Mouse (Mus musculus) neural tube, embryonic 15.5 days (tissue): ENCODE measurements around the gene Uggt1. TPM values are rescaled to one million over a fixed set of nuclear protein-coding genes. Genes with fewer than 3 reads are reported as not detected.

ENCODE experiments used
- ATAC-seq: fragments of 200-750 bp; cut with Nextera tagmentation; 2 replicates; pipeline ENCODE4 v1.8.0; 2017; ENCODE audit warnings: mild to moderate bottlenecking, moderate TSS enrichment, moderate library complexity; ENCODE audit not compliant: low FRiP score
- H3K27ac ChIP-seq: fragments of 300-500 bp; sonication (generic); replicated peaks from 2 replicates; pipeline ENCODE4 v1.5.1; 2015; ENCODE audit warnings: mild to moderate bottlenecking, inconsistent platforms
- H3K27me3 ChIP-seq: fragments of 300-500 bp; sonication (generic); replicated peaks from 2 replicates; pipeline ENCODE4 v1.6.1; 2015; ENCODE audit warnings: inconsistent platforms
- H3K36me3 ChIP-seq: fragments of 300-500 bp; sonication (generic); 2 replicates; pipeline ENCODE4 v1.6.1; 2015; ENCODE audit warnings: inconsistent platforms
- H3K4me1 ChIP-seq: fragments of 300-500 bp; sonication (generic); 2 replicates; pipeline ENCODE4 v1.6.1; 2015; ENCODE audit warnings: inconsistent platforms
- H3K4me2 ChIP-seq: fragments of 300-500 bp; sonication (generic); 2 replicates; pipeline ENCODE4 v1.6.1; 2015; ENCODE audit warnings: inconsistent platforms, mild to moderate bottlenecking, moderate library complexity
- H3K4me3 ChIP-seq: fragments of 300-500 bp; sonication (generic); replicated peaks from 2 replicates; pipeline ENCODE4 v1.5.1; 2015; ENCODE audit warnings: mild to moderate bottlenecking, inconsistent platforms
- H3K9ac ChIP-seq: fragments of 300-500 bp; sonication (generic); replicated peaks from 2 replicates; pipeline ENCODE4 v1.6.1; 2015; ENCODE audit warnings: mild to moderate bottlenecking, inconsistent platforms
- H3K9me3 ChIP-seq: fragments of 300-500 bp; sonication (generic); replicated peaks from 2 replicates; pipeline ENCODE4 v1.6.1; 2016; ENCODE audit warnings: inconsistent platforms
- WGBS: fragments of 180-500 bp; shearing (Covaris S2); methylation state at CpG from one replicate; pipeline ENCODE4 v1.1.7; 2015; ENCODE audit warnings: mixed read lengths; 5-methylcytosine and 5-hydroxymethylcytosine counted together
- polyA plus RNA-seq: library from polyadenylated mRNA; unstranded; fragments of >200 nt; fragmentation: Nextera tagmentation; extraction: Ambion mirVana; gene quantifications from 2 replicates; pipeline ENCODE4 v1.2.1, GENCODE M21; 2015

The Uggt1 gene
- polyA plus RNA-seq = 43.9 and 46.0 TPM in 2 replicates

DNA sequence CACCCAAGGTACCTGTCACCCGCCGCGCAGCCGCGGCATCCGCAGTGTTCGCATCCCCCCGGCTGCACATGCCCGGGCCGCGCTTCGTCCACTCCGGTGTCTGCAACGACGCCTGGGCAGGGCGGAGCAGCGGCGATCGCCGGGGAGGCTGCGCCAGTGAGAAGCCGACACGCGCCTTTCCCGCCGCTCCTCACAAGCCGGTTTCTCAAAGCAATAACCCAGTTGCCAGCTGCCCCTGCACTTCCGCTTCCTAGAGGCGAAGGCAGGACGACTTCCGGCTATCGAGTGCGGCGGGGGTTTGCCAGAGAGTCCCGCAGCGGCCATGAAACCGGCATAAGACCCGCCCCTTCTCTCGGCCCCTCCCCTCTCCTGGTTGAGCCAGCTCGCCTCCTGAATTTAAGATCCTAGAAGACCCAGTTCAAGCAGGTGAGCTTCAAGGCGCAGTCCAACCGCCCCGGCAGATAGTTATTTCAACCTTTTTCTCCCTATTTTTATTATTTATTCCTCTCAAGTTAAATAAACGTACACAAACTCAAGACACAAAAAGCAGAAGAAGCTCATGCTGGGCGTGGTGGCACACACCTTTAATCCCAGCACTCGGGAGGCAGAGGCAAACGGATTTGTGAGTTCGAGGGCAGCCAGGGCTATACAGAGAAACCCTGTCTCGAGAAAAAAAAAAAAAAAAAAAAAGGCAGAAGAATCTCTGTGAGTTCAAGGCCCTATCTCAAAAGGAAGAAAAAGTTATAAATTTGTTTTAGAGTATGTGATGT lies at the start of gene Uggt1:
Gene Uggt1, minus strand, starts transcription at position 663 of the 770 bp plus-strand sequence.
- ATAC-seq = peak; percentile 97
- Histone ChIP-seq H3K27me3 (no peaks in the 10 kb centered on the region), H3K4me1 (peaks cover 33% of the 10 kb centered on the region), H3K9ac (peak within 1 kb of the TSS; percentile 88), H3K4me3 (peak within 1 kb of the TSS; percentile 97), H3K9me3 (no peaks in the 10 kb centered on the region), H3K4me2 (peak within 1 kb of the TSS; percentile 79), H3K36me3 (no peaks in the 10 kb centered on the region), H3K27ac (peak within 1 kb of the TSS; percentile 85)
- 4% methylated on average over 47 of the region's 49 CpGs for WGBS

- Histone ChIP-seq H3K27ac (no peak overlapping the region), H3K36me3 (no peaks in the 10 kb centered on the region), H3K4me1 (no peaks in the 10 kb centered on the region), H3K27me3 (0 out of 2 replicates have a peak, but pooled peaks cover 4% of the 10 kb centered on the region), H3K4me3 (no peak overlapping the region), H3K9me3 (no peaks in the 10 kb centered on the region), H3K4me2 (no peak overlapping the region), H3K9ac (no peak overlapping the region)
- 89% methylated on average over 8 of the region's 8 CpGs for WGBS
- no peak for ATAC-seq
Measured at GRCm38 (mm10) chr1:36293470-36293869, 49.0 kb upstream of the Uggt1 start.

DNA sequence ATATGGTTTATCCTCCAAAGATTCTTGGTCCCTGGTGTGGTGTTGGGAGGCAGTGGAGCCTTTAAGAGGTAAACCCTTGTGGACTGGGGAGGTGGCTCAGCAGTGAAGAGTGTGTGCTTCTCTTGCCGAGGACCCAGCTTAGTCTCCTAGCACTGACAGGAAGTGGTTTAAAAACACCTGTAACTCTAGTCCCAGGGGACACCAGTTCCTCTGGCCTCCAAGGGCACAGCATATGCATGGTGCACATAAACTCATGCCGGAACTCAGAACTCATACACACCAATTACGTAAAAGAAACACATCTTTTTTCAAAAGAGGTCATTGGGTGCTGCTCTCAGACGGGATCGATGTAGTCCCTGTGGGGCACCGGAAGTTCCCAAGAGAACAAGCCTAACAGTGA lies 37.3 kb upstream of the Uggt1 start:
- ATAC-seq = no peak
- no peaks in the 10 kb centered on the region for H3K4me1 ChIP-seq

DNA sequence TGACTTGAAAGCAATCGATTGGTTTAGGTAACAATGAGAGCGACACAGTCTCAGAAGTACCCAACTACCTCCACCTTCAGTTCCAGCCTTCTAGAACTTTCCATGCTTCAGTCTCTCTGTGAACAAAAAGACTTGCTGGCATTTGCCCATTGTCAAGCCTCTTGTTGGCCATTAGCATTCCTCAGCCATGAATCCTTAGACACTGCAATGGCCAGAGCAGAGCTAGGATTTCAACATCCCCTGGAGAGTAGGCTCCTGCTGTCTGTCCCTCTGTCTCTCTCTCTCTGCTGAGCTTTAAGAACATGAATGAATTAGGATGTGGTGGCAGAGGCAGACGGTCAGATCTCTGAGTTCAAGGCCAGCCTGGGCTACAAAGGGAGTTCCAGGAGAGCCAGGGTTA lies 36.4 kb upstream of the Uggt1 start:
- Histone ChIP-seq H3K36me3 (no peaks in the 10 kb centered on the region), H3K9me3 (no peaks in the 10 kb centered on the region), H3K4me2 (no peak overlapping the region), H3K4me1 (no peaks in the 10 kb centered on the region), H3K9ac (no peak overlapping the region), H3K27me3 (no peaks in the 10 kb centered on the region; the same call in 1 of the 2 replicates), H3K4me3 (no peak overlapping the region), H3K27ac (no peak overlapping the region)
- WGBS = 92% methylated on average over 3 of the region's 3 CpGs
- no peak for ATAC-seq

More for the DNA sequence above, 37.3 kb upstream of the Uggt1 start:
- WGBS = 91% methylated on average over 6 of the region's 6 CpGs
- Histone ChIP-seq H3K27me3 (no peaks in the 10 kb centered on the region; the same call in 1 of the 2 replicates), H3K9ac (no peak overlapping the region), H3K36me3 (no peaks in the 10 kb centered on the region), H3K9me3 (no peaks in the 10 kb centered on the region), H3K4me3 (no peak overlapping the region), H3K4me2 (no peak overlapping the region), H3K27ac (no peak overlapping the region)

DNA sequence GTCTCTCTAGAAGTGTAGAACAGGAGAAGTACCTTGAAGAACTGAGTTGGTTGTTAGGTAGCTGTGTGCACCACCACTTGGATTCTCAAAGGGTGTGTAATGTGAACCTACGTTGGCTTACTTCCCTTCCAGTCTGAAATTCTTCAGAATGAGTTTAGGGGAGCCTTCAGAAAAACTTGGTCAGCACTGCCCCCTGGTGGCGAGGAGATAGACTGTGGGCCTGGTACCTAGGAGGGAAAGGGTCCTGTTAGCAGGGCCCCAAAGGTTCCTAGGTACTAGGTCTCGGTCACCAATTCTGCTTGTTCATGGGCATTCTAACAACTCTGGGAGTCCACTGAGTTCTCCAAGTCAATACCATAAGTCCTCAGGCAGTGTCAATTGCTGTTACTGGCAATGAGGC lies 34.7 kb upstream of the Uggt1 start:
- H3K4me2 ChIP-seq = no peak overlapping the region
- H3K4me1 ChIP-seq = no peaks in the 10 kb centered on the region
- no peaks in the 10 kb centered on the region; the same call in 1 of the 2 replicates for H3K27me3 ChIP-seq
- H3K9ac ChIP-seq = no peak overlapping the region
- H3K9me3 ChIP-seq = no peaks in the 10 kb centered on the region
- 22% methylated on average over 3 of the region's 3 CpGs for WGBS
- no peaks in the 10 kb centered on the region for H3K36me3 ChIP-seq
- H3K4me3 ChIP-seq = no peak overlapping the region
- no peak for ATAC-seq
- no peak overlapping the region for H3K27ac ChIP-seq

- H3K9ac ChIP-seq = no peak overlapping the region
- H3K9me3 ChIP-seq = no peaks in the 10 kb centered on the region
- no peak overlapping the region for H3K27ac ChIP-seq
- H3K4me3 ChIP-seq = no peak overlapping the region
- H3K4me1 ChIP-seq = no peaks in the 10 kb centered on the region
- H3K27me3 ChIP-seq = no peaks in the 10 kb centered on the region; the same call in 1 of the 2 replicates
- H3K36me3 ChIP-seq = no peaks in the 10 kb centered on the region
- no peak overlapping the region for H3K4me2 ChIP-seq
- no peak for ATAC-seq
- WGBS = 21% methylated on average over 7 of the region's 7 CpGs
Measured at GRCm38 (mm10) chr1:36277267-36278060, 32.9 kb upstream of the Uggt1 start.

DNA sequence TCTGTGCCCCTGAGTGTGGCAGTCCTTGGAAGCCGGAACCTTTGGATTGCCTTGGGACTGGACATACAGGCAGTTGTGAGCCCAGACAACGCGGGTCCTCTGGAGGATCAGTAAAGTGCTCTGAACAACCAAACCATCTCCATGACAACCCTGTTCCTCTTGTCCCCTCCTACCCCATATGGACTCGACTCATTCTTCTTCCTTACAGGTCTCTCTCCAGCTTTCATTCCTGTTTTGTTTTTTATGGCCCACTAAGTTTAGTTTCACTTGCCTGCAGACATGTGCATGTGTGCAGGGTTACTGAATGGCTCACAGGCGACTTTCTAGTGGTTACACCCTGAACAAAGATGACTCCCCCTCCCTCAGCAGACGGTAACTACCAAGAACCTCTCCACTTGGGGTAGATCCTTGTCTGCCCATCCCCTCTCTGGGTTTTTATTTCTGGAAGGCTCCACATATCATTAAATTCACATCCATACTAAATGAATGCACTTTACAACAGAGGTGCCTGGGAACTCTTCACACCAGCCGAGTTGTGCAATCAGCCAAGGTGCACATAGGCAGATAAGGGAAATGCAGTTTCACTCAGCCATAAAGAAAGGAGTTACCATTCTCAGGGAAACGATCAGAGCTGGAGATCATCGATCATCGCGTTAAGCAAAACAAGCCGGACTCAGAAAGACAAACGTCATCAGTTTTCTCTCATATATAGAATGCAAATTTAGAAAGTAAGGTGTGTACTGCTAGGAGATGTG lies 31.3 kb upstream of the Uggt1 start:
- WGBS = 62% methylated on average over 13 of the region's 13 CpGs

GRCm38 (mm10) chr1:36274455-36274854 lies 29.9 kb upstream of the Uggt1 start, which contains the start of gene Neurl3:
Gene Neurl3 (minus strand): TSS chr1:36274679.
- Histone ChIP-seq H3K4me3 (no peak within 1 kb of the TSS), H3K36me3 (no peaks in the 10 kb centered on the region), H3K4me2 (no peak within 1 kb of the TSS), H3K27me3 (peaks cover 9% of the 10 kb centered on the region; the same call in 1 of the 2 replicates), H3K27ac (no peak within 1 kb of the TSS), H3K9ac (no peak within 1 kb of the TSS), H3K4me1 (0 out of 2 replicates have a peak, but pooled peaks cover 2% of the 10 kb centered on the region), H3K9me3 (no peaks in the 10 kb centered on the region)
- 91% methylated on average over 5 of the region's 5 CpGs for WGBS
- no peak for ATAC-seq

More for the DNA sequence above, 31.3 kb upstream of the Uggt1 start:
- Histone ChIP-seq H3K4me1 (no peaks in the 10 kb centered on the region), H3K9ac (no peak overlapping the region), H3K4me2 (no peak overlapping the region), H3K9me3 (no peaks in the 10 kb centered on the region), H3K4me3 (no peak overlapping the region), H3K27me3 (no peaks in the 10 kb centered on the region; the same call in 1 of the 2 replicates), H3K27ac (no peak overlapping the region), H3K36me3 (no peaks in the 10 kb centered on the region)
- no peak for ATAC-seq

GRCm38 (mm10) chr1:36273288-36273687 lies 28.8 kb upstream of the Uggt1 start:
- H3K4me2 ChIP-seq = no peak overlapping the region
- H3K27ac ChIP-seq = no peak overlapping the region
- no peak overlapping the region for H3K9ac ChIP-seq
- H3K4me1 ChIP-seq = peaks cover 7% of the 10 kb centered on the region; the same call in 1 of the 2 replicates
- H3K9me3 ChIP-seq = no peaks in the 10 kb centered on the region
- no peak for ATAC-seq
- H3K36me3 ChIP-seq = no peaks in the 10 kb centered on the region
- peaks cover 14% of the 10 kb centered on the region; the same call in 1 of the 2 replicates for H3K27me3 ChIP-seq
- no peak overlapping the region for H3K4me3 ChIP-seq
- WGBS = 42% methylated on average over 9 of the region's 9 CpGs

- no peak for ATAC-seq
Measured at GRCm38 (mm10) chr1:36272546-36272945, 28.0 kb upstream of the Uggt1 start.

More at GRCm38 (mm10) chr1:36272546-36272945, 28.0 kb upstream of the Uggt1 start:
- Histone ChIP-seq H3K9me3 (no peaks in the 10 kb centered on the region), H3K36me3 (no peaks in the 10 kb centered on the region), H3K4me2 (no peak overlapping the region), H3K27ac (no peak overlapping the region), H3K27me3 (peaks cover 14% of the 10 kb centered on the region; the same call in 1 of the 2 replicates), H3K4me1 (peaks cover 7% of the 10 kb centered on the region; the same call in 1 of the 2 replicates), H3K4me3 (no peak overlapping the region), H3K9ac (no peak overlapping the region)
- 73% methylated on average over 5 of the region's 5 CpGs for WGBS
